Mouse (Mus musculus) NIH3T3 (cell line): Measurements from ENCODE around the gene Ndufa7.
A peak's percentile ranks its signal among the peaks of the same experiment; 100 is the strongest.

ENCODE experiments used
- DNase-seq: peaks from one replicate; pipeline ENCODE4 v3.0.0-alpha.2; 2012; ENCODE audit warnings: low read depth

Gene Ndufa7

DNA sequence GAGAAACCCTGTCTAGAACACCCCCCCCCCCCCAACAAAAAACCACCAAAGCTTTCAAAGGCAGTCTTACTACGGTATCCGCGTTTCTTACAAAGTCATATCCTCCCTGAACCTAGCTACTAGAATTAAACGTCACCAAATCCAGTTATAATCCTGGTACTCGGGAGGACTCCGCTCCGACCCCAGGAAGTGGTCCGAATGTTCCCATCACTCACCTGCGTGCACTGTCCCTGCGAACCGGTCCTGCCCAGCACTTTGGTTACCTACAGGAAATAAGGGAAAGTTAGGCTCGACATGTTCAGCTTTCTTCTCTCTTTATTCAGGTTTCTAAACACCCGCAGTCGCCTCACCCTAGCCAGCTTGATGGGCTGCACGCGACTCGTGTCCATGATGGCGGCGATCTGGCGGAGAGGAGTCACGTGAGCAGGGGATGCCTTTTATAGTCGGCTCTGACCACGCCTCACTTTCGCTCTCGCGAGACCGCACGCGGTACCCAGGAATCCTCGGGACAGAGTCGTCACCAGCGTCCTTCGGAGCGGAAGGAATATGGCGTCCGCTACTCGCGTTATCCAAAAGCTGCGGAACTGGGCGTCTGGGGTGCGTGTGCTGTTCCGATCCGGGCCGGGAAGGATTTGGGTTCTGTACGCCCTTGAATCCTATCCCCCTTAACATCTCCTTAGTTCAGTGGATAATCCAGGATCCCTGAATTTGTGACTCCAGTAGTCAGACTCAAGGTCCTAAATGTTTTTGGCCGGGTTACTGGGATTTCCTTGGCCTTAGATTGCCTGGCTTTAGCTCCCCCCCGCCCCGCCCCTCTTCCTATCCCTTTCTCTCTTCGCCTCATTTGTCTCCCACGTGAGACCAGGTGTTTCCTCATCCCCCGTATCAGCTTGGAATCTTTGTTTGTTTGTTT lies at the start of gene Ndufa7, which contains the start of gene Rps28:
TSS of gene Ndufa7 (plus strand) at position 489 of the 913 bp plus-strand sequence.
TSS of gene Rps28 (minus strand) at position 479 of the 913 bp plus-strand sequence.
- peak; percentile 99 for DNase-seq

DNA sequence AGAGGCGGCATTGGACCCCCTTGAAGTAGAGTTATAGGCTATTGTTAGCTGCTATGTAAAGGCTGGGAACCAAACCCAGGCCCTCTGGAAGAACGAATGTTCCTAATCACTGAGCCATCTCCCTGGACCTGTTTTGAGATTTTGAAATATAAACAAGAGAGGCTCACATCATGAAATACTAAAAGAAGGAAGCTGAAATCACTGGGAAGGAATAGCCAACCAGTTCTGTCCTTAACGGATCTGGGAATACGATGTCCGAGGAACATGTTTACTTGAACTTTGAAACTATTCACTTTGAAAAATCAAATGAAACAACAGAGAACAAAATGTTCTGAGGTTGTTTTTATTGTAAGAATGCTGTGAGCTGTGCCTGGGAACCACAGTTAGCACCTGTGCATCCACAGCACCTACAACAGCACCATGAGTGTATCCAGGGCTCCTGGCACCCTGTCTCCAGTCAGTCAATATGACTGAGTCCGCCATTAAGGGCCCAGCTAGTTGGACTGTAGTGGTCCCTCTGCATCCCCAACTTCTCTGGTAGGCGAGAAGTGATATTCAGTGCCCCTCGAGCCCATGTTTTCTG lies 49.7 kb upstream of the Ndufa7 start:
- DNase-seq, result no peak

GRCm38 (mm10) chr17:33775287-33775686 lies 49.1 kb upstream of the Ndufa7 start:
- no peak for DNase-seq

- peak; percentile 100 for DNase-seq
Observed at GRCm38 (mm10) chr17:33779271-33779966, 45.0 kb upstream of the Ndufa7 start.

DNA sequence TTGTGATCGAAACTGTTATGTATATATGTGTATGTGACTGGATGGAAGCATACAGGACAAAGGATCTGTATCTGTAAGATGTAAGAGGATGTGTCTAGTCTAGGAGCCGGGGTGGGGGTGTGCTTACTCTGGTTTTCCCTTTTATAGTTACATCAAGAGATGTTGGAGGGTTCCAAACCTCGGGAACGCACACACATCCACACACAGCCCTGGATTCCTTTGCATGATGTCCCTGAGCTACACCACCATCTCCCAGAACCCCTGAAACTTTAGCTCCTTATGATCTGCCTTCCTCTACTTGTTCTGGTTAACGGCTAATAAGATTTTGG lies 44.4 kb upstream of the Ndufa7 start:
- peak; percentile 61 for DNase-seq

DNA sequence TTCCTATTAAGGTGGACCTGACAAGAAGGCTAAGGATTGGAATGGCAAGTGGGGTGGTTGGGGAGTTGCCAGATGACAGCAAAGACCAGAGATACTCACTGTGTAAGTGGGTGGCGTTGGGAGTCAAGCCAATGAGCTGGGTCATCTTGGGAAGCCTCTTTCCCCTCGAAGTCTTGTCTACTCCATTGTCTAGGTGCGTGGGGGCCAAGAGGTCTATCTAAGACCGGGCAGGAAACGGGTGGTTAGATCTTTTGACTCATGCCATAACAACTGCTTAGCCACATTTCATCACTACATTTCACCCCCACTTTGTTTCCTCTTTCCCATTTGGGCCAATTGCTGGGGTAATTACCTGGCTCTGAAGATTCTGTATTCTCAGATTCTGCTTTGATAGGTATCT lies 43.9 kb upstream of the Ndufa7 start:
- peak; percentile 85 for DNase-seq

DNA sequence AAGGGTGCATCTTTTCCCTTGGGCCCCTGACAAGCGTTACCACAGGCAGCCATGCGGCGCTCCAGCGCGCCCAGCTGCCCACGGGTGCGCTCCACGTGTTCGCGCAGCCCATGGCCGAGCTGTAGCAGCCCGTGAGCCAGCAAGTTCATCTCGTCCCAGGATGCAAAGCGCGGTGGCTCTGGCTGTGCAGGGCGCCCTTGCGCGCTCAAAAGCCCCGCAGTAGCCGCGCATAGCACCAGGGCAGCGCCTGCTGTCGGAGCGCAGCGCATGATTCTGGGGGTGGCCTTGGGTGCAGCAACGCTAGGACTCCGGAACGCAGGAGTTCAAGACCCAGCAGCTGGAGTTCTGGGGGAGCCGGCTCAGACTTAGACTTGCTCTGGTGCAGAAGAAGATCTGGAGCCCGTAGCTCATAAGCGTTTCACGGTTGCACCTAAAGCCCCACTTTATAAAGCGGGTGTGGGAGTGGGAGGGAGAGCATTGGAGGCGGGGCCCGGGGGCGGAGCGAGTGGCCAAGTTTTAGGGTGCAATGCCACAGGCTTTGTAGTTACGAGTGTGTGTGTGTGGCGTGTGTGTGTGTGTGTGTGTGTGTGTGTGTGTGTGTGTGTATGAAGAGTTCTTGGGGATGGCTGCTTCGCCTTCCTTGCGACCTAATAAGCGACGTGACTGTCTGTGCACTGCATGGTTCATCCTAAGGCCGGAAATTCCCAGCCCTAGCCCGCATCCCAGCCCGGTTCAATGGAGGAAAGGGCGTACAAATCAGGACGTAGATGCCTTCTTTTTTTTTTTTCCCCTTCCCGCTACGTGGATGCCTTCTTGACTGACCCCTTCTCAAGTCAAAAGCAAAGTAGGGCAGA lies 43.0 kb upstream of the Ndufa7 start, which contains the start of gene Angptl4:
TSS of gene Angptl4 (minus strand) at position 707 of the 854 bp plus-strand sequence.
- peak; percentile 92 for DNase-seq

- peak; percentile 61 for DNase-seq
Observed at GRCm38 (mm10) chr17:33782067-33782466, 42.3 kb upstream of the Ndufa7 start.

GRCm38 (mm10) chr17:33783408-33783807 lies 41.0 kb upstream of the Ndufa7 start:
- peak; percentile 99 for DNase-seq

GRCm38 (mm10) chr17:33784939-33785338 lies 39.4 kb upstream of the Ndufa7 start:
- peak; percentile 39 for DNase-seq

DNA sequence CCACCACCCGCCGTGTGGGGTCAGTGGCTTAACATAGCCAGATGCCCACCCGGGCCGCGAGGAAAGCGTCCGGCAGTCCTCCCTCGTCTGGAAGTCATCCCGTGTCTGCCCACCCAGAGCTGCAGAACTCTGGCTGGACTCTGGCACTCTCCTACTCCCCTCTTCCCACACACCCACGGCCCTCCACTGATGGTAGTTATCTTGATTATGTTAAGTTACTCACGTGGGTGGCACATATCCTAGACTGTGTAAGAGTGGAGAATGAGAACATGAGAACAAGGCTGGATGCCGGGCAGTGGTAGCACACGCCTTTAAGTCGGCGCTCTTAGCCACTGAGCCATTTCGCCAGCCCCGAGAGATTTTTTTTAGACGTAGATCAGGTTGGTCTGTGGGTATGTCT lies 38.0 kb upstream of the Ndufa7 start:
- DNase-seq, result no peak

DNA sequence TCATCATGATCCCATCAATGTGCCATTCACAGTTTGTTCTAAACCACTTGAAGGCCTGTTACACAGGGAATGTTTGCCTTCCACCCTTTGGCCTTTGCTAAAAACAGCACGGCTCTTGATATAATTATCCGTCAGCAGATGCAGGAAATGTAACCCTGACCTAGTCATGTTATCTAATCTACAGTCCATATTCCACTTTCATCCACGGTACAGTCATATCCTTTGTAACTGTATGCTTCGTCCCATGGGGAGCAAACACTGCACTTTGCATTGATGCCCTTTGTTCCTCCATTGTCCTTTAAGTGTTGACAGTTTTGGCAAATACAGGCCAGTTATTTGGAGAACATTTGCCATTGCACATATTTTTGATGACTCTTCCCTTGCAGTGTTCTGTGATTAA lies 35.6 kb upstream of the Ndufa7 start:
- DNase-seq, result no peak

GRCm38 (mm10) chr17:33798306-33798705 lies 26.1 kb upstream of the Ndufa7 start:
- DNase-seq, result peak; percentile 75

DNA sequence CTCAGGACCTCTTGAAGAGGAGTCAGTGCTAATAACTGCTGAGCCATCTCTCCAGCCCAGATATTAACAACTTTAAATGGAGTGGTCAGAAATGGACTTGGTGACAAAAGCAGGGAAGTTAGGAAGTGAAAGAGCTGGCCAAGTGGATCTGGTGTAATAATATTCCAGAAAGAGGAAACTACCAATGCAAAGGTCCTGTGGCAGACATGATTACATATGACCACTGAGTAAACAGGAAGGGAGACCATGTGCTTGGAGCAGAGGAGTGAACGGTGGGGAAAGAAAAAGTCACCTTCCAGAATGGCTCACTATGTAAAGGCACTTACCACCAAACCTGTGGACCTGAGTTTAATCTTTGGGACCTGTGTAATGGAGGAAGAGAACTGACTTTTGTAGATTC lies 25.1 kb upstream of the Ndufa7 start:
- DNase-seq, result no peak

DNA sequence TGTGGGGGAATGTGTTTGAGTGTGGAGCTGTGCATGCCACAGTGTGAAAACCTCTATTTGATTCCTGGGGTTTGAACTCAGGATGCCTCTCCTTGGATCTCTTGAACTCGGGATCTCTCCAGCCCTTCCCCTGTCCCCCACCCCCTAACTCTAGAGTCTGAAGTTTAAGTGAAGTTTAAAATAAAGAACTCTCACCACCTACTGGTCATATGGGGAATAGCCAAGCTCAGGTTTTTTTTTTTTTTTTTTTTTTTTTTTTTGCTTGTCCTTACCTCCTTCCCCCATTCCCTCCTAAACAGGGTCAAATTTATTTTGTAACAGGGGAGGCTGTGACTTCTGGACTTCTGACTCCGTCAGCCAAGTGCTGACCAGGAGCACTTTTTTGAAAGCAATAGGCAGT lies 22.2 kb upstream of the Ndufa7 start:
- peak; percentile 56 for DNase-seq

GRCm38 (mm10) chr17:33804205-33804604 lies 20.2 kb upstream of the Ndufa7 start:
- DNase-seq, result no peak

- no peak for DNase-seq
Observed at GRCm38 (mm10) chr17:33804745-33805144, 19.6 kb upstream of the Ndufa7 start.

DNA sequence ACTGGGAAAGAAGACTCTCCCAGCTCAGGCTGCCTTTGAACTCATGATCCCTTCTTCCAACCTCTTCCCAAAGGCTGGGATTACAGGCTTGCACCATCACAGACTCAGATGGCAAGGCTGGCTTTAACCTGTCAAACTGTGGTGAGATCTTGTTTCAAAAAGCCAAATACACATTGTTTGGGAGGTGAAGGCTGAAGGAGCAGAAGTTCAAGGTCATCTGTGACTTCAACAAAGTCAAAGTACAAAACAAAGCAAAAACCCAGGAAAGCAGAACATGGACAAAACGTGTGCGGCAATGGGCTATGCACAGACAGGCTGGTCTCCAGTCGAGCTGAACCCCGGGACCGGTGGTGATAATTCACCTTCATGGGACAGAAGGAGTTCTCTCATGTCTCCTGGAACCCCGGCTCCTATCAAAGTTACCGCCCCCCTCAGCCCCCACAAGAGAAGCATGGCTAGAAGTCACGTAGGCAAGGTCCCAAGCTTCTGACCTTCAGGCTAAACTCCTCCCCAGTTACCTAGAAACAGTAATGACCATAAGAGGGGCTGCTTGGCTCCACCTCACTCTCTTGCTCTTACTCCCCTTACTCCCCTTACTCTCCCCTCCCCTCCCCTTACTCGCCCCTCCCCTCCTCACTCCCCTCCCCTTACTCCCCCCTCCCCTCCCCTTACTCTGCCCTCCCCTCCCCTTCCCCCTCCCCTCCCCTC lies 17.0 kb upstream of the Ndufa7 start:
- no peak for DNase-seq

- no peak for DNase-seq
Observed at GRCm38 (mm10) chr17:33808192-33808591, 16.2 kb upstream of the Ndufa7 start.

DNA sequence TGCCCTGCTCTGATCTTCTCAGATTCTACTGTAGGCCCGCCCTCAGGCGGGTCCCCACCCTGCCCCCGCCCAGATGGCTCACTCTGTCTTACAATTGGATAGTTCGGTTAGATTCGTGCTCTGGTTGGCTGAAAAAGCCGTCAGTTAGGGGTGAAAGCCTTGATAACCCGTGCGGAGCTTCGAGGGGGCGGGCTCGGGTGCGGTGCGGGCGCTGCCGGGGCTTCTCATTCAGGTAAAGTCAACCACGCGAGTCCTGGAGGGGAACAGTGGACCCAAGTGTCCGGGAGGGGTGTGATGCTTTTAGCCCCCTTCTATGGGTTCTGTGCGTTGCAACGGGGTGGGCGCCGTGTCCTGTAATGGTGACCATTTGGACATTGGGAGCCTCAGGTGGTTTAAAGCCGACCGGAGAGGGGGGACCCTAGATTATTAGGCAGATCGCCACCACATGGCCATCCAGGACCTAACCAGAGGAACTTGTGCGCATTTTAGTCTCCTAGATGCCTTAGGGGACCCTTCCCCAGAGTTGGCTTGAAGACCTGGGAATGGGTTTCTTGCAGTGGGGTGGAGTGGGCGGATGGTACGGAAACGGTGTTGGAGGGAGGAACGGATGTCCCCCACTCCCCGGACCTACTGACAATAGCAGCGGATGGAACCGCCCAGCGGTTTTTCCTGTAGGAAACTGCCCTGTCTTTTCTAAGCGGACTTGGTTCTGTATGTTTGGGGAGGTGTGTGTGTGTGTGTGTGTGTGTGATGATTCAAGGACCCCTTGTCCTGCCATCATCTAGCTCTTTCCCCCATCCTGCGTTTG lies 13.8 kb upstream of the Ndufa7 start, which contains the start of gene Kank3:
TSS of gene Kank3 (plus strand) at position 186 of the 808 bp plus-strand sequence.
- peak; percentile 96 for DNase-seq
